Mouse (Mus musculus) stomach, embryonic 14.5 days (tissue): ENCODE measurements around the gene Trim54. TPM values are rescaled to one million over a fixed set of nuclear protein-coding genes. Genes with fewer than 3 reads are reported as not detected.
A peak's percentile ranks its signal among the peaks of the same experiment; 100 is the strongest.

Source experiments
- ATAC-seq: fragments of 200-750 bp; cut with Nextera tagmentation; 2 replicates; pipeline ENCODE4 v1.8.0; 2017; ENCODE audit warnings: low read depth, moderate TSS enrichment; ENCODE audit not compliant: insufficient number of reproducible peaks, insufficient read depth, low FRiP score
- H3K27ac ChIP-seq: fragments of 300-500 bp; sonication (generic); 2 replicates; pipeline ENCODE4 v1.5.1; 2014; ENCODE audit warnings: mild to moderate bottlenecking, low read length, moderate library complexity, mixed read lengths
- H3K27me3 ChIP-seq: fragments of 300-500 bp; sonication (generic); 2 replicates; pipeline ENCODE4 v1.6.1; 2014; ENCODE audit warnings: low read length, control low read depth, mixed read lengths; ENCODE audit not compliant: control insufficient read depth, insufficient read depth
- H3K36me3 ChIP-seq: fragments of 300-500 bp; sonication (generic); 2 replicates; pipeline ENCODE4 v1.6.1; 2014; ENCODE audit warnings: mild to moderate bottlenecking, control low read depth, low read length, moderate library complexity, mixed read lengths; ENCODE audit not compliant: control insufficient read depth, insufficient read depth
- H3K4me1 ChIP-seq: fragments of 300-500 bp; sonication (generic); 2 replicates; pipeline ENCODE4 v1.6.1; 2014; ENCODE audit warnings: low read length, control low read depth, mixed read lengths; ENCODE audit not compliant: control insufficient read depth, insufficient read depth
- H3K4me2 ChIP-seq: fragments of 300-500 bp; sonication (generic); replicated peaks from 2 replicates; pipeline ENCODE4 v1.6.1; 2014; ENCODE audit warnings: low read depth, low read length, control low read depth
- H3K4me3 ChIP-seq: fragments of 300-500 bp; sonication (generic); 2 replicates; pipeline ENCODE4 v1.5.1; 2014; ENCODE audit warnings: low read depth, low read length, control low read depth
- H3K9ac ChIP-seq: fragments of 300-500 bp; sonication (generic); replicated peaks from 2 replicates; pipeline ENCODE4 v1.6.1; 2014; ENCODE audit warnings: low read depth, mild to moderate bottlenecking, control low read depth, low read length, moderate library complexity, mixed read lengths
- H3K9me3 ChIP-seq: fragments of 300-500 bp; sonication (generic); 2 replicates; pipeline ENCODE4 v1.6.1; 2016; ENCODE audit warnings: low read depth, low read length, control low read depth; ENCODE audit not compliant: control insufficient read depth
- WGBS: fragments of 180-500 bp; shearing (Covaris S2); extraction: QIAGEN DNeasy Blood & Tissue Kit; methylation state at CpG from one replicate; pipeline ENCODE4 v1.1.7; 2014; 5-methylcytosine and 5-hydroxymethylcytosine counted together
- polyA plus RNA-seq: library from polyadenylated mRNA; unstranded; fragments of >200 nt; fragmentation: Nextera tagmentation; extraction: Ambion mirVana; gene quantifications from 2 replicates; pipeline ENCODE4 v1.2.1, GENCODE M21; 2014

The Trim54 gene
- polyA plus RNA-seq, 1 experiment from 2014 or later: not detected

GRCm38 (mm10) chr5:31094799-31095691, 21.5 kb upstream of the Trim54 start:
- H3K9ac ChIP-seq: no peak overlapping the region
- H3K9me3 ChIP-seq: no peaks in the 10 kb centered on the region
- ATAC-seq: peak; percentile 50; the same call in 1 of the 2 replicates
- H3K27ac ChIP-seq: no peak overlapping the region
- under 1% methylated on average over 59 of the region's 59 CpGs for WGBS
- peak overlapping the region; percentile 26 for H3K4me3 ChIP-seq
- H3K4me2 ChIP-seq: peak overlapping the region; percentile 35
- H3K4me1 ChIP-seq: peaks cover 28% of the 10 kb centered on the region
- H3K36me3 ChIP-seq: no peaks in the 10 kb centered on the region
- peaks cover 68% of the 10 kb centered on the region for H3K27me3 ChIP-seq

- Histone ChIP-seq H3K27me3 (peaks cover 59% of the 10 kb centered on the region), H3K4me2 (peak overlapping the region; percentile 35; the same call in 1 of the 2 replicates), H3K36me3 (no peaks in the 10 kb centered on the region), H3K9ac (no peak overlapping the region), H3K4me1 (peaks cover 28% of the 10 kb centered on the region), H3K27ac (no peak overlapping the region), H3K4me3 (peak overlapping the region; percentile 26; the same call in 1 of the 2 replicates), H3K9me3 (no peaks in the 10 kb centered on the region)
- ATAC-seq: no peak
- 32% methylated on average over 11 of the region's 11 CpGs for WGBS
Observed at GRCm38 (mm10) chr5:31095711-31096480, 20.6 kb upstream of the Trim54 start.

- no peak within 1 kb of the TSS for H3K9ac ChIP-seq
- WGBS: 78% methylated on average over 9 of the region's 9 CpGs
- ATAC-seq: no peak
Observed at GRCm38 (mm10) chr5:31105814-31106335, 10.6 kb upstream of the Trim54 start, which contains the start of gene Dnajc5g. Gene Dnajc5g, plus strand, starts transcription at chr5:31106285.

GRCm38 (mm10) chr5:31108000-31108490, 8.5 kb upstream of the Trim54 start, which contains the start of gene Slc30a3:
Gene Slc30a3, minus strand, starts transcription at chr5:31108237.
- no peak within 1 kb of the TSS for H3K9ac ChIP-seq
- no peak within 1 kb of the TSS for H3K4me3 ChIP-seq
- H3K4me1 ChIP-seq: no peaks in the 10 kb centered on the region
- H3K36me3 ChIP-seq: no peaks in the 10 kb centered on the region
- 91% methylated on average over 18 of the region's 18 CpGs for WGBS
- no peaks in the 10 kb centered on the region for H3K9me3 ChIP-seq
- H3K4me2 ChIP-seq: no peak within 1 kb of the TSS
- no peak for ATAC-seq
- H3K27ac ChIP-seq: no peak within 1 kb of the TSS
- H3K27me3 ChIP-seq: no peaks in the 10 kb centered on the region

More at GRCm38 (mm10) chr5:31105814-31106335, 10.6 kb upstream of the Trim54 start, which contains the start of gene Dnajc5g:
- H3K27ac ChIP-seq: no peak within 1 kb of the TSS
- no peaks in the 10 kb centered on the region for H3K27me3 ChIP-seq
- H3K4me1 ChIP-seq: no peaks in the 10 kb centered on the region
- H3K9me3 ChIP-seq: no peaks in the 10 kb centered on the region
- no peaks in the 10 kb centered on the region for H3K36me3 ChIP-seq
- no peak within 1 kb of the TSS for H3K4me2 ChIP-seq
- no peak within 1 kb of the TSS for H3K4me3 ChIP-seq

GRCm38 (mm10) chr5:31110781-31111180, 5.7 kb upstream of the Trim54 start:
- Histone ChIP-seq H3K27ac (no peak overlapping the region), H3K9ac (no peak overlapping the region), H3K36me3 (no peaks in the 10 kb centered on the region), H3K4me3 (no peak overlapping the region), H3K27me3 (no peaks in the 10 kb centered on the region), H3K9me3 (no peaks in the 10 kb centered on the region), H3K4me2 (no peak overlapping the region), H3K4me1 (no peaks in the 10 kb centered on the region)
- 32% methylated on average over 7 of the region's 7 CpGs for WGBS
- ATAC-seq: no peak

- Histone ChIP-seq H3K27me3 (no peaks in the 10 kb centered on the region), H3K4me1 (no peaks in the 10 kb centered on the region), H3K36me3 (no peaks in the 10 kb centered on the region), H3K27ac (no peak overlapping the region), H3K9ac (no peak overlapping the region), H3K4me2 (no peak overlapping the region), H3K9me3 (no peaks in the 10 kb centered on the region), H3K4me3 (no peak overlapping the region)
- ATAC-seq: no peak
- WGBS: 25% methylated on average over 10 of the region's 10 CpGs
Observed at GRCm38 (mm10) chr5:31116912-31117311, 400 bp downstream of the Trim54 start.

- H3K4me3 ChIP-seq: no peak overlapping the region
- no peak overlapping the region for H3K9ac ChIP-seq
- WGBS: 84% methylated on average over 8 of the region's 8 CpGs
- H3K4me2 ChIP-seq: no peak overlapping the region
- no peaks in the 10 kb centered on the region for H3K36me3 ChIP-seq
- no peaks in the 10 kb centered on the region for H3K4me1 ChIP-seq
- H3K9me3 ChIP-seq: no peaks in the 10 kb centered on the region
- no peak overlapping the region for H3K27ac ChIP-seq
- H3K27me3 ChIP-seq: no peaks in the 10 kb centered on the region
- ATAC-seq: no peak
Observed at GRCm38 (mm10) chr5:31121111-31121510, 4.6 kb downstream of the Trim54 start.

- Histone ChIP-seq H3K27ac (no peak overlapping the region), H3K36me3 (no peaks in the 10 kb centered on the region), H3K9ac (no peak overlapping the region), H3K27me3 (no peaks in the 10 kb centered on the region), H3K4me1 (no peaks in the 10 kb centered on the region), H3K4me3 (no peak overlapping the region), H3K9me3 (no peaks in the 10 kb centered on the region), H3K4me2 (no peak overlapping the region)
- ATAC-seq: no peak
- WGBS: 49% methylated on average over 2 of the region's 2 CpGs
Observed at GRCm38 (mm10) chr5:31123481-31123880, 7.0 kb downstream of the Trim54 start.
